Mouse (Mus musculus) spleen, postnatal 14 days (tissue): Measurements from ENCODE around the gene Rex2.
"Not testable (repeated sequence)": the region's sequence is repeated elsewhere in the genome, so short reads cannot be mapped to it uniquely, and the experiment has no call there.

Experiments used
- DNase-seq, 2 experiments: peaks; one replicate each; pipeline ENCODE4 v3.0.0; 2021 to 2022; ENCODE audit warnings: low spot score in 2 of 2

Gene Rex2

DNA sequence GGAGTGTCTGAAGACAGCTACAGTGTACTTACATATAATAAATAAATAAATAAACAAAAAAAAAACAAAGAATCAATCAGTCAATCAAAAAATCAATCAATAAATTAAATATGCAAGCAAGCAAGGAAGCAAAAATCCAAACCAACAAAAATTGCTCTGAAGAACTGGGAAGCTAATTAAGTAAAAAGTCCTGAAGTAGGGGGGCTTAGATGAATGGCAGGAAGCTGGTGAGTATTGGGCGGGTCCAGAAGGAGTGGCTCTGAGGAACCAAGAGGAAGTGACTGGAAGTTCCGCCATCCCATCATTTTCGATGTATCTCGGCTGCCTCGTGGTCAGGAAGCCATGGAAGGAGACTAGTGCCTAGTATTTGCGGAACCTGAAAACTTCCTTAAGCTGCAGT lies at the start of gene Rex2:
Gene Rex2 (plus strand): TSS at position 301 of the 400 bp plus-strand sequence.
- not testable (repeated sequence) for DNase-seq

DNA sequence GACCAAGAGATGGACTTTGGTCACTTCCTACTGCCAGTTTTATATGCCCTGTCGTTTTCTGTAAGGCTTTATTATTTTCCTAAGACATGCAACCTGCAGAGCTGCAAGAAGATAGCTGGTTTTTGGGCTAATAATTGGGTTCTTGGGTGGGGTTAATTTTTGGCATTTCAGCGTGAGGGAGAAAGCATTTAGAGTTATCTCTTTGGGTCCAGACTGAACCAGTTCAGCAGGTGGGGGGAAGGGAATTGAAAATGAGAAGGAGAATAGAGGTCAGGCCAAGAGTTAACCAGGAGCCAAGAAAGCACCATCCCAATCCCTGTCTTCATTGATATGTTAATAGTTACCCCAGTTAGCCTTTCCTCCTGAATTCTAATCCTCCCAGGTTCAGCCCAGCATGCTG lies 45.1 kb upstream of the Rex2 start:
- not testable (repeated sequence) for DNase-seq

DNA sequence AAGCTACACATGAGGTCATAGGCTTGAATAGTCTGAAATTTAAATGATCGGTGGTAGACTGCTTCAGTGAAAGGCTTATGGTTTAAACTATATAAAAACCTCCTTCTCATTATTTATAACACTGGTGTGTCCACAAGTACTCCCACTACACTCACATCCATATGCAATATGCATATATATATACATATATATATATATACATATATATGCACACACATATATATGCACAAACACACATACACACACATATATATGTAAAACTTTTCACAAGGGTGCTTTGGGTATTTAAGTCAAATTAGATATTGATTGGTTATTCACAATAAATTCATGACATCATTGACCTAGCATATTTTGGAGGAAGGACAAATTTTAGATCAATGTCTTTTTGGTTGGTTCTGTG lies 3.2 kb upstream of the Rex2 start:
- DNase-seq = not testable (repeated sequence)

DNA sequence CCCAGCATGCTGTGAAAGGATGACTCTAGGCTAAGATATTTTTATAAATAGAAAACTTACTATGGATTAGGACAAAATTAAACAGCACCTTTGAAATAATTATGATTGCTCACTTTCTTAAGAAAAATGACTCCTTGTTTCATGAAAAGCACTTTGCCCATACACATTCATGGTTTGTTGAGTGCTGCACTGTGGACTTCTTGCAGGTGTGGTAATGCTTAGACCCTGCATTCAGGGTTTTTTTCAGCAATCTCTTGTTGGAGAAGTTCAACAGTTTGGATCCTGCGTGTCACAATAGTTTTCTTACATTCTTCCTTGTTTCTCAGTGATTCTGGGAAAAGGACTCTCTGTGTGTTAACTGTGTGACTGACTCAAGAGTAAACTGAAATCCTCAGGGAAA lies 4.7 kb downstream of the Rex2 start:
- DNase-seq = not testable (repeated sequence)

DNA sequence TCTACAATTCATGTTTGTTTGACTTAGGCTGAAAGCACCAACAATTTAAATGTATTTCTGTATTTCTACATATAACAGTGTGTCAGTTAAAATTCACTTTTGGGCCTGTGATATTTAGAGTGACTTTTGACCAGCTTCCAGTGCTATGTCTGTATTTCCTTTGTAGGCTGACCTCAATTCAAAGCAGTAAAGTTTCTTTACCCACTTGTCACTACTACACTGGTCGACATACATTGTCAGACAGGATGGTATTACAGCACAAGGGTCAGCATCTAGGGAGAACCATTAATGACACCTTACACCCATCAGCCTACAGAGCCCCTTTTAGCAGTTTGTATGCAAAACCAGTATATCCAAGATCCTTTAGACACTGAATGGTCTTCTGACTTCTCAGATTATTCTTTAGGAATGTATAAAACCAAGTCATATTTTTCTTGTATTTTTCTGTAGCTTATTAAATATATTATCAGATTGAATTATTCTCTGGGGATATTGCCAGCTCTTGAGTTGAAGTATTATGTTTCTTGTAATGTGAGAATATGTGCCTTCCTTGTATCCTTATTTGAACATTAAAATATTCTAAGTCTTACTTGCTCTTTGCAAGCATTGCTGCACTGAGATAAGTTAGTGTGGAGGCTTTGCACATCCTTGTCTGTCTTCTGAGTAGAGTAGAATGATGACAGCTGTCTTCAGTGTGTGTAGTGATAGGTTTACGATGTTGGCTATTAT lies 9.8 kb downstream of the Rex2 start:
- DNase-seq = not testable (repeated sequence)

DNA sequence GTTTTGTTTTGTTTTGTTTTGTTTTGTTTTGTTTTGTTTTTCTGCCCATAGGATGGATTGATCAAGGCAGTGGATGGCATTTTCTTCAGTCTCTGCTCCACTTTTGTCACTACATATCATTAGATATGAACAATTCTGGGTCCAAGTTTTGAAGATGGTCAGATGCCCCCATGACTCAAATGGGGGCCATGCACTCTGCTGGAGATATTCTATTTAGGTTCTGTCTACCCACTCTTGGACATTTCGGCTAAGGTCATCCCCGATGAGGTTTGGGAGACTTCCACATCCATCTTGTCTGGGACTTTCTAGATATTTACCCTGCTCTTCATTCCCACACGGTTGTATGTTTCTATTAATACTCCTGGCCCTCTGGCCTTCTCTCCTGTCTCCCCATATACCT lies 42.1 kb downstream of the Rex2 start:
- not testable (repeated sequence) for DNase-seq

DNA sequence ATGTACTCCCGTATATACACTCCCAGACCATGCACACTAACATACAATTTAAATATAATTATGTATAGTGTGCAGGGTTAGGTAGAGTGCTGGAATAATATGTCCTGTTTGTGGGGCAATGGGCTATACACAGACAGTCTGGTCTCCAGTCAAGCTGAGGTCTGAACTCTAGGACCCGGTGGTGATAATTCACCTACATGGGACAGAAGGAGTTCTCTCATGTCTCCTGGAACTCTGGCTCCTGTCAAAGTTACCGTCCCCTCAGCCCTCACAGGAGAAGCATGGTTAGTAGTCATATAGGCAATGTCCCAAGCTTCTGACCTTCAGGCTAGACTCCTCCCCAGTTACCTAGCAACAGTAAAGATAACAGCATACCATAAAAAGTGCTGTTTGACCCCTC lies 44.2 kb downstream of the Rex2 start:
- DNase-seq = not testable (repeated sequence)

DNA sequence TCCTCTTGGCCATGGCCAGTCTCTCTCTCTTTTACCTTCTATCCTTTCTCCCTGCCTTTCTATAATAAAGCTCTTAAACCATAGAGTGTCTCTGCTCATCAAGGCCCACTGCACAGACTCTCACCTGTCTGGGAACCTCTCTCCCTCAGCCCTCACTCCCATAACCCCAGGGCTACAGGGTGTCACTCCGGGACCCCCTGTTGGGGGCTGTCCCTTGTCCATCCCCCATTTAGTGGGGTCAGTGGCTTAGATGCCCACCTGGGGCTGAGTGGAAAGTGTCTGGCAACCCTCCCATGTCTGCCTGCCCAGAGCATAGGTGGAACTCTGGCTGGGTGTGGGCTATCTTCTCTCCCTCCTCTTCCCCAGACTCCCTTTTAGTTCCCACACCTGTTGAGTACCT lies 44.7 kb downstream of the Rex2 start:
- not testable (repeated sequence) for DNase-seq

DNA sequence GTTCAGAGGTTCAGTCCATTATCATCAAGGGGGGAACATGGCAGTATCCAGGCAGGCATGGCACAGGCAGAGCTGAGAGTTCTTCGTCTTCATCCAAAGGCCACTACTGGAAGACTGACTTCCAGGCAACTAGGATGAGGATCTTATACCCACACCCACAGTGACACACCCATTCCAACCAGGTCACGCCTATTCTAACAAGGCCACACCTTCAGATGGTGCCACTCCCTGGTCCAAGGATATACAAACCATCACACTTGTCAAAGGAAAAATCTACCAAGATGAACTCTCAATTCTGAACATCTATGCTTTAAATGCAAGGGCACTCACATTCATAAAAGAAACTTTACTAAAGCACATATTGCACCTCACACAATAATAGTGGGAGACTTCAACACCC lies 74.0 kb downstream of the Rex2 start:
- DNase-seq = not testable (repeated sequence)

DNA sequence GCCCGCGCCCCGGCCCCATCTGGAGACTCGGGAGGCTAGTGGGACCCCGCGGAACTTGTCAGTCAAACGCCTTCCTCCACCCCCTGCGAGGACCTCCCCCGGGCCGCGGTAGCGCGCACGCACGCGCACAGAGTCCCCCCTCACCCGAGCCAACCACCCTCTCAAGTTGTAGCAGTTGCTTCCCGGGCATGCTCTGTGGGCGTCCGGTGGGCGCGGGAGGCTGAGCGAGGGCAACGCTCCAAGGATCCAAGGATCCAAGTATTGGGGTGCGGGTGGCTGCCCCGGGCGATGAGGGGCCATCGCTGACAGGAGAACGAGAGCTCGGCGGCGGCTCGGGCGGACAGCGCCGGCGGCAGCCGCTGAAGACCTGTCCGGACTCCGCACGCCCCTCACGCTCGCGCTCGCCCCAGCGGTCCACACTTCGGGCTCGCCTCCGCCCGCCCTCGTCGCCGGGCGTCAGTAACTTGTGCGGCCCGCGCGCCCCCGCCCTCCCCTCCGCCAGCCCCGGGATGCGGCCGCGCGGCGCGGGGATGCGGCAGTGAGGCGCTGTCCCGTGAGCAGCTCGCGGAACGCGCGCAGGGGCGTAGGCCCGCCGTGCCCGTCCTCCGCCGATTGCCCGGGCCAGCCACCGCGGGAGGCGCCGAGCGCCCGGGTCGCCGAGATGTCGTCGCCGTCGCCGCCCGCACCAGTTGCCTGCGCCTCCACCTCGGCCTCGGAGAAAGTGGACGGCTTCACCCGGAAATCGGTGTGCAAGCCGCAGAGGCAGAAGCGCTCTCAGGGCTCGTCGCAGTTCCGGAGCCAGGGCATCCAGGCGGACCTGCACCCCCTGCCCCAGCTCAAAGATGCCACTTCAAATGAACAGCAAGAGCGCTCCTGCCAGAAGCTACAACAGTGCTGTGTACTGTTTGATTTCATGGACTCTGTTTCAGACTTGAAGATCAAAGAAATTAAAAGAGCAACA lies 80.3 kb downstream of the Rex2 start:
- not testable (repeated sequence) for DNase-seq

DNA sequence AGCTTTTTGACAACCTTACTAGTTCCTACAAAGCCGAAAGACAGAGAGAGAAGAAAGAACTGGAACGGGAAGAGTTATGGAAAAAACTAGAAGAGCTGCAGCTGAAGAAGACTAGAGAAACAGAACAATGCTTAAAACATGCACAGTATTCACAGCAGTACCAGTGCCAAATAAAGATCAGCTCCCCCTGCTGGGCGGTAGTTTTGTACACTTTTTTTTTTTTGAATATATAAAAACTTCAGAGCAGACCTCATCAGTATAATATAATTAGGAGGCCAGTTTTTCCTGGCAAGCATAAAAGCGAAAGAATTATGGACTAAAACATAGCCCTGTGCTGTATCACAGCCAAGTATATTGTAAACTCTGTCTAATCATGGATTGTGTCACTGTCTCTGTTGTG lies 82.2 kb downstream of the Rex2 start:
- not testable (repeated sequence) for DNase-seq
